Mouse (Mus musculus) heart, embryonic 12.5 days (tissue): ENCODE measurements around the gene B3gnt2. TPM values are rescaled to one million over a fixed set of nuclear protein-coding genes. Genes with fewer than 3 reads are reported as not detected.

Source experiments
- ATAC-seq: fragments of 200-750 bp; cut with Nextera tagmentation; 2 replicates; pipeline ENCODE4 v1.8.0; 2017; ENCODE audit warnings: moderate TSS enrichment, moderate library complexity; ENCODE audit not compliant: insufficient number of reproducible peaks, low FRiP score
- H3K27ac ChIP-seq: fragments of 300-500 bp; sonication (generic); 2 replicates; pipeline ENCODE4 v1.5.1; 2016; ENCODE audit warnings: mild to moderate bottlenecking, moderate library complexity; ENCODE audit not compliant: poor library complexity, severe bottlenecking
- H3K27me3 ChIP-seq: fragments of 300-500 bp; sonication (generic); replicated peaks from 2 replicates; pipeline ENCODE4 v1.6.1; 2016; ENCODE audit warnings: mild to moderate bottlenecking, moderate library complexity
- H3K36me3 ChIP-seq: fragments of 300-500 bp; sonication (generic); 2 replicates; pipeline ENCODE4 v1.6.1; 2016; ENCODE audit warnings: mild to moderate bottlenecking, moderate library complexity
- H3K4me1 ChIP-seq: fragments of 300-500 bp; sonication (generic); replicated peaks from 2 replicates; pipeline ENCODE4 v1.6.1; 2016; ENCODE audit warnings: mild to moderate bottlenecking
- H3K4me2 ChIP-seq: fragments of 300-500 bp; sonication (generic); 2 replicates; pipeline ENCODE4 v1.6.1; 2016; ENCODE audit warnings: mild to moderate bottlenecking, moderate library complexity
- H3K4me3 ChIP-seq: fragments of 300-500 bp; sonication (generic); 2 replicates; pipeline ENCODE4 v1.5.1; 2016; ENCODE audit warnings: mild to moderate bottlenecking
- H3K9ac ChIP-seq: fragments of 300-500 bp; sonication (generic); 2 replicates; pipeline ENCODE4 v1.6.1; 2016; ENCODE audit warnings: mild to moderate bottlenecking, moderate library complexity
- H3K9me3 ChIP-seq: fragments of 300-500 bp; sonication (generic); replicated peaks from 2 replicates; pipeline ENCODE4 v1.6.1; 2016; ENCODE audit warnings: mild to moderate bottlenecking, moderate library complexity
- WGBS: fragments of 180-500 bp; shearing (Covaris S2); methylation state at CpG from one replicate; pipeline ENCODE4 v1.1.7; 2016; 5-methylcytosine and 5-hydroxymethylcytosine counted together
- polyA plus RNA-seq: library from polyadenylated mRNA; unstranded; fragments of >200 nt; fragmentation: Nextera tagmentation; extraction: Ambion mirVana; gene quantifications from 2 replicates; pipeline ENCODE4 v1.2.1, GENCODE M21; 2016

The B3gnt2 gene
- polyA plus RNA-seq, 1 experiment from 2014 or later = 3.3 TPM

- no peak overlapping the region for H3K9ac ChIP-seq
- H3K9me3 ChIP-seq = no peaks in the 10 kb centered on the region
- H3K4me3 ChIP-seq = no peak overlapping the region
- ATAC-seq = no peak
- H3K27me3 ChIP-seq = no peaks in the 10 kb centered on the region
- no peaks in the 10 kb centered on the region for H3K4me1 ChIP-seq
- H3K27ac ChIP-seq = no peak overlapping the region
- no peaks in the 10 kb centered on the region for H3K36me3 ChIP-seq
- 61% methylated on average over 4 of the region's 4 CpGs for WGBS
- no peak overlapping the region for H3K4me2 ChIP-seq
Observed at GRCm38 (mm10) chr11:22763556-22764295, 97.0 kb downstream of the B3gnt2 start.

GRCm38 (mm10) chr11:22763055-22763454, 97.7 kb downstream of the B3gnt2 start:
- Histone ChIP-seq H3K27me3 (no peaks in the 10 kb centered on the region), H3K36me3 (no peaks in the 10 kb centered on the region), H3K27ac (no peak overlapping the region), H3K4me3 (no peak overlapping the region), H3K9ac (no peak overlapping the region), H3K4me1 (no peaks in the 10 kb centered on the region), H3K9me3 (no peaks in the 10 kb centered on the region), H3K4me2 (no peak overlapping the region)
- 74% methylated on average over 1 of the region's 1 CpGs for WGBS
- no peak for ATAC-seq

DNA sequence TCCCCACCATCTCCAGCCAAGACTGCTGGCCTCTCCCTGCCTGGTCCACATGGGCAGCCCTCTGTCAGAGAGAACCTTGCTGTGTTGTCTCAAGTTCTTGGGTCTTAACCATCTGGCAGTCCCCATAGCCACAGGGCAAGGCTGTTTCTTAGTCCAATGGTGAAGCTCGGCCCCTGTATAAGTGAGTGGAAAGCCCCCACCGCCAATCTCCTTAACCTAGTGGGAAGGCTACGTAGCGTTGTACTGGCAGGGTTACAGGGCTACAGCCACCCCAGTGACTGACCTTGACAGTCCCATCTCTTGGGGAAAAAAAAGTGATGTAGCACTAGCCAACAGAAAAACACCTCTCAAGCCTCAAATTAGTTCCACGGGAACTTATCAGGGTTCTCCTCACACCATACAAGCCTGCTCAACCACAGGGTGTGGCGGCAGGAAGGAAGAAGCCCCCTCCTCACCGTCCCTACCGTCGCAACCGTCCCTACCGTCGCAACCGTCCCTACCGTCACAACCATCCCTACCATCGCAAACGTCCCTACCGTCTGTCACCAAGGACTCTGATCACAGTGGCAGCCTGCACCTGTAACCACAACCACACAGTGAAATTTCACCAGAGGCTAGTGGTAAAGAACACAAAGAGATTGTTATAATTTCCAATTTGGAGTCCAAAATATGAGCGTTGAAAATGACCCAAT, 98.4 kb downstream of the B3gnt2 start:
- WGBS = 65% methylated on average over 18 of the region's 18 CpGs
- no peak overlapping the region for H3K9ac ChIP-seq
- H3K9me3 ChIP-seq = no peaks in the 10 kb centered on the region
- H3K27ac ChIP-seq = no peak overlapping the region
- ATAC-seq = no peak
- no peaks in the 10 kb centered on the region for H3K27me3 ChIP-seq
- no peak overlapping the region for H3K4me3 ChIP-seq
- no peaks in the 10 kb centered on the region for H3K4me1 ChIP-seq
- H3K4me2 ChIP-seq = no peak overlapping the region
- no peaks in the 10 kb centered on the region for H3K36me3 ChIP-seq

GRCm38 (mm10) chr11:22759783-22760182, 101.0 kb downstream of the B3gnt2 start:
- Histone ChIP-seq H3K4me3 (no peak overlapping the region), H3K4me1 (peaks cover 6% of the 10 kb centered on the region; the same call in 1 of the 2 replicates), H3K27ac (no peak overlapping the region), H3K27me3 (no peaks in the 10 kb centered on the region), H3K9ac (no peak overlapping the region), H3K36me3 (no peaks in the 10 kb centered on the region), H3K4me2 (no peak overlapping the region), H3K9me3 (no peaks in the 10 kb centered on the region)
- WGBS = 67% methylated on average over 4 of the region's 4 CpGs
- ATAC-seq = no peak

DNA sequence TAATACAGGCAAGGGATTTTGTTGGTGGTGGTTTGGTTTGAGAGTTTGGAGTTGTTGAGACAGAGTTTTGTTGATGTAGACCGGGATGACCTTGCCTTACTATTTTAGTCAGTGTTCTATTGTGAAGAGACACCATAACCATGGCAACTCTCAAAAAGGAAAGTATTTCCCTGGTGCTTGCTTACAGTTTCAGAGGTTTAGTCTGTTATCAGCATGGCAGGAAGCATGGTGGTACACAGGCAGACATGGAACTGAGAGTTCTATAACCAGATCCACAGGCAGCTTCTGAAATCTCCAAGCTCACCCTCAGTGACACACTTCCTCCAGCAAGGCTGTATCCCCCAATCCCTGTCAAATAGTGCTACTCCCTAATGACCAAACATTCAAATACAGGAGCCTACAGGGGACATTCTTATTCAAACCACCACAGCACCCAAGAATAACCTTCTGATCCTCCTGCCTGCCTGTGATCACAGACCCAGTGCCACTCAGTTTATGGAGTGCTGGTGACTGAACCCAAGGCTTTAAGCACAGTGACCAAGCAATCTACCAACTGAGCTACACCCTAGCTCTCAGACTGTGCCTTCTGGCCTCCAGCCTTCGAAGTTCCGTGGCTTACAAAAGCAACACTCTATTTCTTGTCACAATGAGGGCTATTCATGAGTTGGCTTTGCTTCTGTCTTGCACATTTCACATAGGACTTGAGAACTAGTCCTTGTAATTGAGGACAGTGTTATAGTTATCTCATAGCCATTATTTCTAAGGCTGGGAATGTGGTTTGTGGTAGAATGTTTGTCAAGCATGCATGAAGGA, 104.4 kb downstream of the B3gnt2 start:
- Histone ChIP-seq H3K9me3 (no peaks in the 10 kb centered on the region), H3K9ac (no peak overlapping the region), H3K27me3 (no peaks in the 10 kb centered on the region), H3K4me3 (no peak overlapping the region), H3K4me1 (peaks cover 11% of the 10 kb centered on the region), H3K36me3 (no peaks in the 10 kb centered on the region), H3K27ac (no peak overlapping the region), H3K4me2 (no peak overlapping the region)
- WGBS = 82% methylated on average over 3 of the region's 3 CpGs
- ATAC-seq = no peak

DNA sequence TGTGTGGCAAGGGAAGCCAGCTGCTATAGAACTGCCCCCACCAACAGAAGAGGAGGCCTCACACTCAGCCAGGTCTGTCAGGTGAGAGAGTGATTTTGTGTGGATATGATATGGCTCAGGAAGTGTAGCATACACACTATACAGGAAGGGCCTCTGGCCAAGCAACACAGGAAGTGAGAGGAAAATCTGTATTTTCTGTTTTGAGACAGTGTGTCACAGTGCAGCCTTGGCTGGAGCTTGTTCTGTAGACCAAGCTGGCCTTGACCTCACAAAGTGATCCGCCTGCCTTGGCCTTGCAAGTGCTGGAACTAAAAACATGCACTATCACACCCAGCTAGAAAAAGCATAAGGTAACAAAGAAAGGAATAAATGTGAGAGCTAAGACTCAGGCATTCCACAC, 105.6 kb downstream of the B3gnt2 start:
- H3K27ac ChIP-seq = no peak overlapping the region
- H3K4me3 ChIP-seq = no peak overlapping the region
- H3K9me3 ChIP-seq = no peaks in the 10 kb centered on the region
- H3K4me2 ChIP-seq = no peak overlapping the region
- 56% methylated on average over 1 of the region's 1 CpGs for WGBS
- H3K9ac ChIP-seq = no peak overlapping the region
- H3K36me3 ChIP-seq = no peaks in the 10 kb centered on the region
- peaks cover 11% of the 10 kb centered on the region for H3K4me1 ChIP-seq
- no peaks in the 10 kb centered on the region for H3K27me3 ChIP-seq
- 0 out of 2 replicates have a peak, but pooled peaks have one; percentile 63 for ATAC-seq

- Histone ChIP-seq H3K4me3 (no peak overlapping the region), H3K4me1 (peaks cover 11% of the 10 kb centered on the region), H3K27ac (no peak overlapping the region), H3K27me3 (no peaks in the 10 kb centered on the region), H3K36me3 (no peaks in the 10 kb centered on the region), H3K9ac (no peak overlapping the region), H3K9me3 (no peaks in the 10 kb centered on the region), H3K4me2 (no peak overlapping the region)
- WGBS = 22% methylated on average over 5 of the region's 5 CpGs
- ATAC-seq = no peak
Observed at GRCm38 (mm10) chr11:22752596-22752995, 108.2 kb downstream of the B3gnt2 start.

DNA sequence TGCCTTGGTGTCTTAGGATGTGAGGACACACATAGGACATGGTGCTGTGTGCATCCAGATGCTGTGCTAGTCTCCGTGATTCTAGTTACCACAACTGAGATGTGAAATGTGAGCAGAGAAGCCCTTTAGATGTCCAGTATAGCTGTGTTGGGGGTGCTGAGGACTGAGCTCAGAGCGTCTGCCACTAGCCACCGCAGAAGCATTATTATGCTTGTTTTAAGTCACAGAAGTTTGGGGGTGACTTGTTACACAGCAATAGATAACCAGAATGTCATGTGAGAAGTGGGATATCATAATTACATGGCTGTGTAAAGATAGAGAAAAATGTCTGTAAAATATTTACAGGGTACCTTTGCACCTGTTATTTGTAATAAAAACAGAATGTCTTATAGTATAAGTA, 109.2 kb downstream of the B3gnt2 start:
- Histone ChIP-seq H3K36me3 (no peaks in the 10 kb centered on the region), H3K4me3 (no peak overlapping the region)

GRCm38 (mm10) chr11:22747406-22747805, 113.4 kb downstream of the B3gnt2 start:
- ATAC-seq = no peak
- WGBS = 70% methylated on average over 7 of the region's 7 CpGs

More for the DNA sequence above, 109.2 kb downstream of the B3gnt2 start:
- Histone ChIP-seq H3K4me2 (no peak overlapping the region), H3K9ac (no peak overlapping the region), H3K27ac (no peak overlapping the region), H3K9me3 (peaks cover 1% of the 10 kb centered on the region), H3K27me3 (no peaks in the 10 kb centered on the region), H3K4me1 (peaks cover 11% of the 10 kb centered on the region)
- 87% methylated on average over 3 of the region's 3 CpGs for WGBS
- ATAC-seq = no peak

DNA sequence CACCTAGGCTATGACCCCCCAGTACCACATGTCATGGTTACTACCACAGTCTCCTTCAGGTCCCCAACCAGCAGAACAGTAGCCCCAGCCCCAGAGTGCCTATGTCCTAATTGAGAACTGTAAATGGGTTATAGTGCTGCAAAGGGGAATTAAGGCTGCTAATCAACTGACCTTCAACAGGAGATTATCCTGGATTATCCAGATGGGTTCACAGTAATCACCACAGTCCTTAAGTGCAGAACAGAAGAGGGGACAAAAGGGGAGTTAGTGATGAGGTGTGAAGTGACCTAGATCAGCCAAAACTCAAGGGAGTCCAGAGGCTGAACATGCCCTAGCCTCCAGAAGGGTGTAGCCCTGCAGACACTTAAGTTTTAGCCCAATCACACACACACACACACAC, 115.4 kb downstream of the B3gnt2 start:
- no peak for ATAC-seq
- Histone ChIP-seq H3K4me2 (no peak overlapping the region), H3K9ac (no peak overlapping the region), H3K27ac (no peak overlapping the region), H3K27me3 (no peaks in the 10 kb centered on the region), H3K4me3 (no peak overlapping the region), H3K4me1 (no peaks in the 10 kb centered on the region), H3K36me3 (no peaks in the 10 kb centered on the region), H3K9me3 (peaks cover 16% of the 10 kb centered on the region)

More at GRCm38 (mm10) chr11:22747406-22747805, 113.4 kb downstream of the B3gnt2 start:
- no peaks in the 10 kb centered on the region for H3K36me3 ChIP-seq
- H3K4me1 ChIP-seq = no peaks in the 10 kb centered on the region
- H3K4me3 ChIP-seq = no peak overlapping the region
- no peaks in the 10 kb centered on the region for H3K27me3 ChIP-seq
- no peak overlapping the region for H3K9ac ChIP-seq
- H3K27ac ChIP-seq = no peak overlapping the region
- H3K4me2 ChIP-seq = no peak overlapping the region
- peaks cover 16% of the 10 kb centered on the region for H3K9me3 ChIP-seq
